Mouse (Mus musculus): ENCODE results near the gene Phf19. TPM values are rescaled to one million over a fixed set of nuclear protein-coding genes. Genes with fewer than 3 reads are reported as not detected.
A peak's percentile ranks its signal among the peaks of the same experiment; 100 is the strongest.

The Phf19 gene
- polyA plus RNA-seq, 1 experiment from 2014 or later: 3.9 TPM

- no peaks in the 10 kb centered on the region for H3K36me3 ChIP-seq (ENCODE audit: control insufficient read depth, insufficient read depth, low read length)
- ATAC-seq (ENCODE audit: low FRiP score) (no peak), DNase-seq (ENCODE audit: low spot score, missing footprints) (no peak)
- H3K9me3 ChIP-seq (ENCODE audit: control insufficient read depth, low read length): no peaks in the 10 kb centered on the region
- H3K27me3 ChIP-seq (ENCODE audit: control insufficient read depth, insufficient read depth, low read length): no peaks in the 10 kb centered on the region
- no peak overlapping the region for H3K9ac ChIP-seq (ENCODE audit: low read length)
- no peaks in the 10 kb centered on the region for H3K4me1 ChIP-seq (ENCODE audit: control insufficient read depth, insufficient read depth, low read length)
- WGBS: 78% methylated on average over 5 of the region's 5 CpGs
- no peak overlapping the region for H3K4me2 ChIP-seq
- H3K4me3 ChIP-seq (ENCODE audit: low read depth, low read length): no peak overlapping the region
- H3K27ac ChIP-seq (ENCODE audit: low read depth, low read length): no peak overlapping the region
These were observed 19.9 kb downstream of the Phf19 start for GRCm38 (mm10) chr2:34893950-34894349.

- 82% methylated on average over 2 of the region's 2 CpGs for WGBS
- no peak for DNase-seq (ENCODE audit: low spot score, missing footprints)
- H3K4me2 ChIP-seq: no peak overlapping the region
- no peak overlapping the region for H3K4me3 ChIP-seq (ENCODE audit: low read depth, low read length)
- no peak overlapping the region for H3K9ac ChIP-seq (ENCODE audit: low read length)
- H3K27ac ChIP-seq (ENCODE audit: low read depth, low read length): no peak overlapping the region
- H3K27me3 ChIP-seq (ENCODE audit: control insufficient read depth, insufficient read depth, low read length): no peaks in the 10 kb centered on the region
- H3K4me1 ChIP-seq (ENCODE audit: control insufficient read depth, insufficient read depth, low read length): no peaks in the 10 kb centered on the region
- no peaks in the 10 kb centered on the region for H3K9me3 ChIP-seq (ENCODE audit: control insufficient read depth, low read length)
- no peak for ATAC-seq (ENCODE audit: low FRiP score)
- H3K36me3 ChIP-seq (ENCODE audit: control insufficient read depth, insufficient read depth, low read length): no peaks in the 10 kb centered on the region
These were observed 29.6 kb downstream of the Phf19 start for GRCm38 (mm10) chr2:34884186-34884585.

GRCm38 (mm10) chr2:34883190-34883589 is 30.6 kb downstream of the Phf19 start:
- peaks cover 2% of the 10 kb centered on the region; the same call in 1 of the 2 replicates for H3K27me3 ChIP-seq (ENCODE audit: control insufficient read depth, insufficient read depth, low read length)
- ATAC-seq (ENCODE audit: low FRiP score) (no peak), DNase-seq (ENCODE audit: low spot score, missing footprints) (no peak)
- H3K9me3 ChIP-seq (ENCODE audit: control insufficient read depth, low read length): no peaks in the 10 kb centered on the region
- 65% methylated on average over 5 of the region's 5 CpGs for WGBS
- no peak overlapping the region for H3K4me2 ChIP-seq
- no peaks in the 10 kb centered on the region for H3K4me1 ChIP-seq (ENCODE audit: control insufficient read depth, insufficient read depth, low read length)
- H3K9ac ChIP-seq (ENCODE audit: low read length): no peak overlapping the region
- H3K27ac ChIP-seq (ENCODE audit: low read depth, low read length): no peak overlapping the region
- no peak overlapping the region for H3K4me3 ChIP-seq (ENCODE audit: low read depth, low read length)
- H3K36me3 ChIP-seq (ENCODE audit: control insufficient read depth, insufficient read depth, low read length): no peaks in the 10 kb centered on the region

- 88% methylated on average over 2 of the region's 2 CpGs for WGBS
- no peaks in the 10 kb centered on the region for H3K4me1 ChIP-seq (ENCODE audit: control insufficient read depth, insufficient read depth, low read length)
These were observed 31.1 kb downstream of the Phf19 start for GRCm38 (mm10) chr2:34882757-34883156.

GRCm38 (mm10) chr2:34880054-34880453 is 33.8 kb downstream of the Phf19 start:
- Histone ChIP-seq H3K4me3 (ENCODE audit: low read depth, low read length) (no peak overlapping the region), H3K27ac (ENCODE audit: low read depth, low read length) (no peak overlapping the region), H3K9ac (ENCODE audit: low read length) (no peak overlapping the region), H3K4me2 (no peak overlapping the region), H3K36me3 (ENCODE audit: control insufficient read depth, insufficient read depth, low read length) (no peaks in the 10 kb centered on the region), H3K4me1 (ENCODE audit: control insufficient read depth, insufficient read depth, low read length) (no peaks in the 10 kb centered on the region), H3K27me3 (ENCODE audit: control insufficient read depth, insufficient read depth, low read length) (peaks cover 2% of the 10 kb centered on the region; the same call in 1 of the 2 replicates), H3K9me3 (ENCODE audit: control insufficient read depth, low read length) (no peaks in the 10 kb centered on the region)
- WGBS: 88% methylated on average over 10 of the region's 10 CpGs
- DNase-seq (ENCODE audit: low spot score, missing footprints): no peak
- ATAC-seq (ENCODE audit: low FRiP score): no peak

More at GRCm38 (mm10) chr2:34882757-34883156, 31.1 kb downstream of the Phf19 start:
- ATAC-seq (ENCODE audit: low FRiP score): no peak
- Histone ChIP-seq H3K4me3 (ENCODE audit: low read depth, low read length) (no peak overlapping the region), H3K9me3 (ENCODE audit: control insufficient read depth, low read length) (no peaks in the 10 kb centered on the region), H3K4me2 (no peak overlapping the region), H3K27ac (ENCODE audit: low read depth, low read length) (no peak overlapping the region), H3K9ac (ENCODE audit: low read length) (no peak overlapping the region), H3K36me3 (ENCODE audit: control insufficient read depth, insufficient read depth, low read length) (no peaks in the 10 kb centered on the region), H3K27me3 (ENCODE audit: control insufficient read depth, insufficient read depth, low read length) (peaks cover 2% of the 10 kb centered on the region; the same call in 1 of the 2 replicates)
- no peak for DNase-seq (ENCODE audit: low spot score, missing footprints)

GRCm38 (mm10) chr2:34874816-34875345 is 38.9 kb downstream of the Phf19 start, which contains the start of gene Psmd5:
TSS of gene Psmd5 (minus strand) at chr2:34874968.
- no peak for ATAC-seq (ENCODE audit: low FRiP score)
- no peak within 1 kb of the TSS for H3K27ac ChIP-seq (ENCODE audit: low read depth, low read length)
- H3K27me3 ChIP-seq (ENCODE audit: control insufficient read depth, insufficient read depth, low read length): peaks cover 13% of the 10 kb centered on the region
- DNase-seq (ENCODE audit: low spot score, missing footprints): no peak
- no peaks in the 10 kb centered on the region for H3K36me3 ChIP-seq (ENCODE audit: control insufficient read depth, insufficient read depth, low read length)
- peak within 1 kb of the TSS; percentile 5; the same call in 1 of the 2 replicates for H3K4me3 ChIP-seq (ENCODE audit: low read depth, low read length)
- H3K9ac ChIP-seq (ENCODE audit: low read length): peak within 1 kb of the TSS; percentile 45
- H3K9me3 ChIP-seq (ENCODE audit: control insufficient read depth, low read length): no peaks in the 10 kb centered on the region
- peaks cover 6% of the 10 kb centered on the region for H3K4me1 ChIP-seq (ENCODE audit: control insufficient read depth, insufficient read depth, low read length)
- peak within 1 kb of the TSS; percentile 31 for H3K4me2 ChIP-seq
- WGBS: 18% methylated on average over 8 of the region's 8 CpGs

GRCm38 (mm10) chr2:34874271-34874670 is 39.6 kb downstream of the Phf19 start, which contains the start of gene Cutal:
TSS of gene Cutal (plus strand) at chr2:34874396.
- Histone ChIP-seq H3K27ac (ENCODE audit: low read depth, low read length) (no peak within 1 kb of the TSS), H3K4me1 (ENCODE audit: control insufficient read depth, insufficient read depth, low read length) (peaks cover 12% of the 10 kb centered on the region), H3K36me3 (ENCODE audit: control insufficient read depth, insufficient read depth, low read length) (no peaks in the 10 kb centered on the region), H3K27me3 (ENCODE audit: control insufficient read depth, insufficient read depth, low read length) (peaks cover 13% of the 10 kb centered on the region), H3K9me3 (ENCODE audit: control insufficient read depth, low read length) (no peaks in the 10 kb centered on the region), H3K4me3 (ENCODE audit: low read depth, low read length) (peak within 1 kb of the TSS; percentile 5; the same call in 1 of the 2 replicates), H3K9ac (ENCODE audit: low read length) (peak within 1 kb of the TSS; percentile 45), H3K4me2 (peak within 1 kb of the TSS; percentile 31)
- 4% methylated on average over 14 of the region's 14 CpGs for WGBS
- DNase-seq (ENCODE audit: low spot score, missing footprints) (no peak), ATAC-seq (ENCODE audit: low FRiP score) (no peak)

GRCm38 (mm10) chr2:34870520-34871474 is 43.0 kb downstream of the Phf19 start:
- peaks cover 11% of the 10 kb centered on the region for H3K27me3 ChIP-seq (ENCODE audit: control insufficient read depth, insufficient read depth, low read length)
- no peaks in the 10 kb centered on the region for H3K36me3 ChIP-seq (ENCODE audit: control insufficient read depth, insufficient read depth, low read length)
- H3K4me2 ChIP-seq: peak overlapping the region; percentile 76
- under 1% methylated on average over 67 of the region's 67 CpGs for WGBS
- H3K4me1 ChIP-seq (ENCODE audit: control insufficient read depth, insufficient read depth, low read length): peaks cover 15% of the 10 kb centered on the region
- ATAC-seq (ENCODE audit: low FRiP score) (peak; percentile 98), DNase-seq (ENCODE audit: low spot score, missing footprints) (peak; percentile 100)
- peak overlapping the region; percentile 90 for H3K4me3 ChIP-seq (ENCODE audit: low read depth, low read length)
- H3K9me3 ChIP-seq (ENCODE audit: control insufficient read depth, low read length): no peaks in the 10 kb centered on the region
- peak overlapping the region; percentile 68 for H3K27ac ChIP-seq (ENCODE audit: low read depth, low read length)
- peak overlapping the region; percentile 93 for H3K9ac ChIP-seq (ENCODE audit: low read length)

GRCm38 (mm10) chr2:34869680-34870079 is 44.1 kb downstream of the Phf19 start:
- peaks cover 9% of the 10 kb centered on the region for H3K27me3 ChIP-seq (ENCODE audit: control insufficient read depth, insufficient read depth, low read length)
- H3K4me1 ChIP-seq (ENCODE audit: control insufficient read depth, insufficient read depth, low read length): peaks cover 15% of the 10 kb centered on the region
- peak overlapping the region; percentile 61 for H3K4me2 ChIP-seq
- H3K36me3 ChIP-seq (ENCODE audit: control insufficient read depth, insufficient read depth, low read length): 0 out of 2 replicates have a peak, but pooled peaks cover 4% of the 10 kb centered on the region
- H3K9ac ChIP-seq (ENCODE audit: low read length): peak overlapping the region; percentile 55
- ATAC-seq (ENCODE audit: low FRiP score): no peak
- 48% methylated on average over 5 of the region's 5 CpGs for whole genome bisulfite sequencing
- H3K27ac ChIP-seq (ENCODE audit: low read depth, low read length): no peak overlapping the region
- DNase-seq (ENCODE audit: low spot score, missing footprints): no peak
- peak overlapping the region; percentile 90 for H3K4me3 ChIP-seq (ENCODE audit: low read depth, low read length)
- no peaks in the 10 kb centered on the region for H3K9me3 ChIP-seq (ENCODE audit: control insufficient read depth, low read length)

All from midbrain, embryonic 11.5 days (tissue).